Mouse (Mus musculus) stomach, postnatal 0 days (tissue): Measurements from ENCODE around the gene Prdx1.

Experiments
- CTCF ChIP-seq: IDR thresholded peaks from 2 replicates; pipeline ENCODE4 v1.5.1; 2016; ENCODE audit warnings: antibody characterized with exemption, low read depth, mild to moderate bottlenecking, moderate library complexity
- EP300 ChIP-seq: optimal IDR thresholded peaks from 2 replicates; pipeline ENCODE3; 2016; ENCODE audit warnings: antibody characterized with exemption

DNA sequence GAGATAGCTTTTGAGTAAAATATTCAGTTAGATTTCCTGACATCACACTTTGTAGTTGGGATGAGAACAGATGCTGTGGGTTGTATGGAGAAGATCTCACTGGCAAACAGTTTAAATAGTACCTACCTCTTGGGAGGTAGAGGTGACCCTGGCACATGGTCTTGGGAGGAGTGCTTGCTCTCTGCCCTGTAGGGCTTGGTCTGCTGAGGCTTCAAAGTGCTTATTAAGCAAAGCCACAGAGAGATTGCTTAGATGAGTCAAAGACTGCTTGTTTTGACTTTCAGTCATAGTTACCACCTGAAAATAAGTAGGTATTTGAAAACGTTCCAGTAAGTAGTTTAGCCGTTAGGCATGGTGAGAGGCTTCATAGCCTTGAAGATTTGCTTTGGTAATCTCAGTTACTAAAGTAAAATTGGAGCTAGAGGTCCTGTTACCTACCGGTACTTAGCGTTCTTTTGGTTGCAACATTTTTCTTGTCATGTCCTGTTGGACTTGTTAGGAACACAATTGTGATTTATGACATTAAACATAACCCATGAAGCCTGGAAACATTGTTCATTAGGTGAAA lies 4.0 kb downstream of the Prdx1 start:
- TF ChIP-seq CTCF = no peak
- no peak for TF ChIP-seq EP300
